Mouse (Mus musculus) ovary, adult 18-20 months (tissue): Measurements from ENCODE around the gene BC030870.
"Not testable (repeated sequence)": the region's sequence is repeated elsewhere in the genome, so short reads cannot be mapped to it uniquely, and the experiment has no call there.

ENCODE experiments used
- DNase-seq: peaks from one replicate; pipeline ENCODE4 v3.0.0; 2022; ENCODE audit warnings: low spot score, mixed read lengths

The BC030870 gene

DNA sequence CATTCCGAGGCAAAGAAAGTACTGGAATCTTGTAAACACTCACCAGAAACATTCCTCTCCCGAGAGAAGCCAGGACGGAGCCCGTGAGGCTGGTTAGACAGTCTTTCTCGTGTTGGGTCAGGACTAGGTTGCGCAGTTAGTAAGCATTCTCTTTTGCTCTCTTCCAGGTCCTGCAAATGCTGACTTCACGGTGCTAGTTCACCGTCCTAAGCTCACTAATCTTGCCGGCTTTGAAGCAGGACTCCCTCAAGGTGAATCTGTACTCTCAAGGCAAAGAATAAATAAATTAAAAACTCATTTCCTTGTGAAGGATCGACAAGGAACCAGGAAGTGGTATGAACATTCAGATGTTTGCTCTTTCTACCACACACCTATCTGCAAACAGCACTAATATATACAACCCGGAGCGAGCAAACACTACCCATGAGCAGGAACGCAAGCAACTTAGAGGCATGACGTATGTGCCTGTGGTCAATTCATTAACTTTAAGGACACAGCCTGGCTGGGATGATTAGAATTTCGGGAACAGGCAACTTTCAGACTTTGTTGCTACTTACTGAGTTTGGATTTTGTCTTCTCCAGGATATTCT, at the start of gene BC030870:
TSS of gene BC030870 (minus strand) at position 365 of the 590 bp plus-strand sequence.
- no peak for DNase-seq

GRCm38 (mm10) chr8:65174746-65175476, 45.5 kb upstream of the BC030870 start:
- DNase-seq, result no peak

- no peak for DNase-seq
Observed at GRCm38 (mm10) chr8:65169184-65169583, 39.8 kb upstream of the BC030870 start.

DNA sequence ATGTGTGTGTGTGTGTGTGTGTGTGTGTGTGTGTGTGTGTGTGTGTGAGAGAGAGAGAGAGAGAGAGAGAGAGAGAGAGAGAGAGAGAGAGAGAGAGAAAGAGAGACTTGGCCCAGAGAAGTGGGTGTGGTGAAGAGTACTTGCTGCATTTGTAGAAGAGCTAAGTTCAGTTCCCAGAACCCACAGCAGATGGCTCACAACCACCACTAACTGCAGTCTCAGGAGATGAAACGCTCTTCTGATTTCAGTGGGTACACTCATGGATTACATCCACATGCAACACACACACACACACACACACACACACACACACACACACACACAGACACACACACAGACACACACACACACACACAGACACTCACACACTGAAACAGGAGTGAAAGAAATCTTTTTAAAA, 31.3 kb upstream of the BC030870 start:
- DNase-seq, result not testable (repeated sequence)

DNA sequence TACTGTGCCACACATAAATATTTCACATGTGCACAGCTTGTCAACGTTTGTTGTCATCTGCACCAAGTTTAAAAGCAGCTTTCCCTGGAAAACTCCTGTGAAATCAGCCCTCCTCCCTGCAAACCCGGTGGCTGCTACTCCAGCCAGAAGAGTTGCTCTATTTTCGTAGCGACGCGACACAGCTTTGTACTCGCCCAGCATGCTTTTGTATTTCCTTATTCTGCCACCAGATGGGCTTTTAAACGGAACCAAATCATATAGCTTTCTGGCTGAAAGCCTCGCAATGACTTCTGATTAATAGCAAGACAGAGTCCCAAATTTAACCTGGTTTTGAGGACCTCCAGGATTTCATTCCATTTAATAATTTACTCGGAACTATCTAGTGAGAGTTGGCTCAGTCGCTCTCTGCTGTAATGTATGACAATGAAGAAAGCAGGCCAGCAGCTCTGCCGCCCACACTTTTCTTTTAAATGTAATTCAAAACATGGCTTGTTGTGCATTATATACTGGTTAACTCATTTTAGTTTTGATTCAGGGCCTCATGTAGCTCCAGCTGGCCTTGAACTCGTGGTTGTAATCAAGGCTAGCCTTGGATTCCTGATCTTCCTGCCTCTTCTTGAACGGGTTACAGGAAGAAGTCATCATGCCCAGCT, 29.9 kb upstream of the BC030870 start:
- no peak for DNase-seq

- DNase-seq, result no peak
Observed at GRCm38 (mm10) chr8:65157901-65158300, 28.5 kb upstream of the BC030870 start.

- no peak for DNase-seq
Observed at GRCm38 (mm10) chr8:65138830-65139466, 9.6 kb upstream of the BC030870 start.

GRCm38 (mm10) chr8:65126454-65126853, 2.9 kb downstream of the BC030870 start:
- no peak for DNase-seq

DNA sequence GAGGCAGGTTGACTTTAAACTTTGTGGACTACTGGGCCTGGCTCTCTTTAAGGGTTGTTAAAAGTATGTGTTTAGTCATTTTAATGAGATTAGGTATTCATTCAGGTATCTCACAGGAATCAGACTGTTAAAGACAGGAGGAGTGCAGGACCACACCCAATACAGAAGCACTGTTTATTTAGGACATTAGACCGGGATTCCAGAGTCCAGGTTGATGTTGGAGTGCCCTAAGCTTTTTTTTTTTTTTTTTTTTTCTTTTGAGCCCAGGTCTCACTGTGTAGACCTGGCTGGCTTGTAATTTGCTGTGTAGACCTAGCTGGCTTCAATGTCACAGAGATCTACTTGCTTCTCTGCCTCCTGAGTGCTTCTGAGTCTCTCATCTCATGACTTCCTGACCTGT, 3.3 kb downstream of the BC030870 start:
- no peak for DNase-seq

GRCm38 (mm10) chr8:65112092-65112491, 17.3 kb downstream of the BC030870 start:
- no peak for DNase-seq

DNA sequence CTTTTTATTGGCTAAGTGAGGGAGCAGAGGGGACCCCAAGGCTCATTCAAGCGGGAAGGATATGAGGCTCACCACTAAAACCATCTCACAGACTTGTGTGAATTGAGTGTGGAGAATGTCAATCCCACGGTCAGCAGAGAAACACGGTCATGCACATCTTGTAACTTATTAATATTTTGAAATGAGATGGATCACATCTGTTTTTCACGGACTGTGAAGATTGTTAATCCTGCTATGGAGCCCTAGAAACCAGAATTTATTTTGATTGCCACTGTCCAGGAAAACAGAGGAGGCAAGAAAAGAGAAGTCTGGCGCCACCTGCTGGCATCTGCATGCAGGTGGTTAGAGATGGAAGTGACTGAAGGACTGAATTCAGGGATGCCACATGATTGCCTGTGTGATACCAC, 19.1 kb downstream of the BC030870 start:
- DNase-seq, result peak; percentile 11

DNA sequence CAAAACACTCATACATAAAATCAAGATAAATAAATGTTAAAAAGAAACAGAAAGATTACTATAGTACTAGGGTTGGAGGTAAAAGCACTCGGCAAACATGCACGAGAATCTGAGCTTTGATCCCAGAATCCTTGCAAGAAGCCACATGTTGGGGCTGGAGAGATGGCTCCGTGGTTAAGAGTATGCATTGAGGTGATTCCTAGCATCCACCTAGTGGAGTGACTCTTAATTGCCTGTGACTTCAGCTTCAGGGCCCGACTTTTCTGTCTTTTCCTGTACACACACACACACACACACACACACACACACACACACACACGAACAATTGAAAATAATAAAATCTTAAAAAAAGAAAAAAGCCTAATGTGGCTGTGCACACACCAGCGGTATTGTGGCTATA, 20.4 kb downstream of the BC030870 start:
- DNase-seq, result no peak

- DNase-seq, result no peak
Observed at GRCm38 (mm10) chr8:65107936-65108718, 21.2 kb downstream of the BC030870 start.

- DNase-seq, result no peak
Observed at GRCm38 (mm10) chr8:65104041-65104440, 25.3 kb downstream of the BC030870 start.

- DNase-seq, result no peak
Observed at GRCm38 (mm10) chr8:65103632-65104031, 25.7 kb downstream of the BC030870 start.

GRCm38 (mm10) chr8:65099735-65100134, 29.6 kb downstream of the BC030870 start:
- DNase-seq, result no peak

- DNase-seq, result no peak
Observed at GRCm38 (mm10) chr8:65097760-65098415, 31.5 kb downstream of the BC030870 start.

DNA sequence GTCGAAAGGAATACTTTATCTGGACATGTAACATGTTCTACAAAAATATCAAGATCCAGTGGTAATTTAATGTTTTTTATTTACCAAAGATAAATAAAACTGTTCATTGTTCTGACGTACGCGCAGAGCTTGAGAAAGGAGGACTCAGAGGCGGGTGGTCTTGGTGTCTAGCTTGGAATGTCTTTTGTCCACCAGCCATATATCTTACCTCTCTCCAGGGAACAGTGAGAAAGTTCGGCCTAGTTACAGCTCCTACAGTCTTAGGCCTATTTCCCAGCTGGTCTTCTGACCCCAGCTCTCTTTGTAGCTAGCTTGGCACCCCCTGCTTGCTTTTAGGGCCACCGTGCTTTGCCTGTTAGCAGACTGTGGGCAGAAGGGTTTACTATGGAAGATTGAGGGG, 39.6 kb downstream of the BC030870 start:
- DNase-seq, result no peak

- DNase-seq, result no peak
Observed at GRCm38 (mm10) chr8:65088120-65088519, 41.2 kb downstream of the BC030870 start.

GRCm38 (mm10) chr8:65087711-65088110, 41.7 kb downstream of the BC030870 start:
- DNase-seq, result peak; percentile 5

GRCm38 (mm10) chr8:65085680-65086079, 43.7 kb downstream of the BC030870 start:
- DNase-seq, result no peak
